Mouse (Mus musculus): ENCODE data around the gene Ak6.

Ak6 gene

DNA sequence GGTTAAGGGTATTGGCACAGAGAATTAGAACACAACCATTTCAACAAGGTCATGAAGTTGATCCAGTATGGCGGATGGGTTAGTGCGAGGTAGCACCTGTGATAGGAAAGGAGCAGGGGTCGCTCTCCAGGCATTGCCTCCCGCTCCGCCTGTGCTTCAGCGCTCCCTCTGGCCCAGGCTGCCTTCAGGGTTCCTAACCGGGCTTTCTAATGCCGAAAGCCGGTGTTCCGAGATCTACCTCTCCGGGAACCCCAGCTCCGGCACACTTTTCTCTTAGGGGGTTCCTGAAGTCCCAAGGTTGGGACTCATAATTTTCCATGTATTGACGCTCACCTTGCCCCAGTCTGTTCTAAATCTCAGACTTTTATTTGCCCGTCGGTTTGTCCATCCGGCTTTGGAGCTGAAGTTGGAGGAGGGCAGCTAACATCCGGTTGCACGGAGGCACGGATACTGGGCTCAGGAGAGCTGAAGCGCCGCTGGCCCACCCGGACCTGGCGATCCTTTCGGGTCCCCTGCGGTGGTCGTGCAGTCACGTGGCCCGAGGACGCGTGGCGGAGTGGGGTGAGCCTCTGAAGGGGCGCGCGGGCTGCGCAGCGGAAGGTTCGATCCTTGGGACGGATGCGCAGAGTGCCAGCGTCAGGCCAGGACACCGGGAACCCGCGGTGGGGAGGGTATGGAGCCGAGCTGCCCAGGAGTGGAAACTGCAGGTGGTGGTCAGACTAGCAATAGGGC is 18.7 kb downstream of the Ak6 start, which contains the start of gene Ccdc125:
TSS of gene Ccdc125 (plus strand) at position 427 of the 732 bp plus-strand sequence.
- peak; percentile 59 for DNase-seq (ENCODE audit: low spot score)

DNA sequence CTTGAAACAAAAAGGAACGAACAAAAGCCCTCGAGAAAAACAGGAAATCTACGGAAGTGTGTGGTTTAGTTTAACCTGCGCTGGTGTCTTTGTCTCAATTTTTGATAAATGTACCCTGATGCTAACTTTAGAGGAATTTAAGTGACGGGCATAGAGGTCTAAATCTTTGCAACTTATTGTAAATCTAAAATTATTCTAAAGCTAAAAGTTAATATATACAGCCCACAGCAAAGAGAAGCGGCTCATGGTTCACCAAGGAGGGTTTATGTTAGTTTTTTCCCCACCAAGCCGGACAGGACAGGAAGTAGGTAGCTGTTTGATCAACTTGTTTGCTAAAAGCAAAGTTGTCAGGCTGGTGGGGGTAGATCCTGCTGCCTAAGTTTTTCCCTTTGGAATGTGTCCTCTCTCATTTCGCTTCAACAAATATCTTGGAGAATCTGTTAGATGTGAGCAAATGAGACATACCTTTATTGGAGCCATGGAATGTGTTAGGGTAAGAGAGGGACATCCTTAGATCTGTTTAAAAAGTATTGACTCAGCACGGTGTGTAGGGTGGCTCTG is 19.5 kb downstream of the Ak6 start:
- no peak for DNase-seq (ENCODE audit: low spot score)

DNA sequence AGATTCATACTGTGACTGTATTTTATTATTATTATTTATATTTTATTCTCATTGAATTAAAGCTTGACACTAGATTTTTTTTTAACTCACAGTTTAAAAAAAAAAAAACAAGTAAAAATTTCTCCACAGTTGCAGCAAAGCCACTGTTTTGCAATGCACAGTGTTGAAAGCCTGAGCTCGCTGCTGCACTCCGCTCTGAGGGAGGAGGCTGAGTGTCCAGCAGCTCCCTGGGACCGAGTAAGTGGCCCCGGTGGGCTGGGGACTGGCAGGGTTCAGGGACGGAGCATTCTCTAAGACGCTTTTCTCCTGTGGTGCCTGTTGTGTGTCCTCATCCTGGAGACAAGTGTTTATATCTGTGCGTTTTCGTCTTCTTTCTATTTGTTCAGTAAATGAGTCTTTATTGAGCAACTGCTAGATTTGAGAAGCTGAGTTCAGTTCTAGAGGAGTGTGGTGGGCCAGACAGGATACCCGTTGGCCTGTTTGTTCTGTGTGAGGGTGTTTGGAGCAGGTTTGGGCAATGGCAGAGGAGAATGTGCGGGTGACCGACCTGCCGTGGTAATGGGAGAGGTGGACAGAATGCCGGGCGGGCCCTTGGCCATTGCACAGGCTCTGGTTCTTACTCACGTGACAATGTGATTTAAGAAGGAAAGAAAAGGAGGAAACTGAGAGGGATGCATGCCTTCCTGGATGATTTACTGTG is 25.3 kb downstream of the Ak6 start:
- no peak for DNase-seq (ENCODE audit: low spot score)

DNA sequence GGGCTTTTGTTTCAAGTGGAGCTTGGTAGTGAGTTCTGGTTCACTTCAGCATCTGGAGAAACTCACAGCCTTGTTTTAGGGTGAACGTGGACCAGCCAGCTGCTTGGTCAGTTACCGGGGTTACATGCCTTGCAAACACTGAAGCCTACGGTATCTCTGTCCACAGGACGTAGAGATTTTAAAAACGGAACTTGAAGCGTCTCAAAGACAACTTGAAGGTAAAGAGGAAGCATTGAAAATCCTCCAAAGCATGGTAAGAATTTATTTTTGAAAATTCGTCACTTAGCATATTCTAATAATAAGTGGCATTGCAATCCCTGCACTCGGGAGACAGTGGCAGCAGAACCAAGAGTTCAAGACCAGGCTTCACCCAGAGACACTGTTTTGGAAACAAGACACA is 30.8 kb downstream of the Ak6 start:
- DNase-seq (ENCODE audit: low spot score): no peak

DNA sequence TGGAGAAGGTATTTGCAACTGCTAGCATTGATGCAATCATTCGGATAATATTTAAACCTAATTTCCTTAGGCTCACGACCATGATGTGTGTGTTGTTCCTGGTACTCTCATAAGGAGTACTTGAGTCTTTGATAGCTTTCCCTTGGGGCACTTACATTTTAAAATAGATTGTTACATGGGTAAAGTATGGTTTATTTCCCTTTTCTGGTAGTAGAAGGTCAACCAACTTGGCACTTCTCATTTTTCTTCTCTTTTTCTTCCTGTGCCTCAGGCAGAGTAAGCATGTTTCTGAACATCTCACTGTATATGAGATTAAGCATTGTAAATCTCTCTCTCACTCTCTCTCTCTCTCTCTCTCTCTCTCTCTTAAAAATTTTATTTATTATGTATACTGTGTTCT is 32.1 kb downstream of the Ak6 start:
- DNase-seq (ENCODE audit: low spot score): no peak

DNA sequence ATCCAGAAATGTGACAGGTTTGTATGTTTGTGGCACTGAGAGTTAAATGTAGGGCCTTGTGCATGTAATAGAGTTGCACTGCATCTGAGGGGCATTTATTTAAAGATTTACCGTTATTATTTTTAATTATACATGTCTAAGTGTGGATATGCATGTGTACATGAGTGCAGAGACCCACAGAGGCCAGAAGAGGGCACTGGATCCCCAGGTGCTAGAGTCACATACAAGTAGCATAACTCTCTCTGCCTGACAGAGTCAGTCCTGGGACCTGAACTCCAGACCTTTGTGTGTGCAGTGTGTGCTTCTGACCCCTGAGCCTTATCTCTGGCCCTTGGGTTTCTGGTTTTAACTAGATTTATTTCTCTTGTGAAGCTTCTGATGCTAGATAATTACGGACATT is 33.6 kb downstream of the Ak6 start:
- DNase-seq (ENCODE audit: low spot score): no peak

DNA sequence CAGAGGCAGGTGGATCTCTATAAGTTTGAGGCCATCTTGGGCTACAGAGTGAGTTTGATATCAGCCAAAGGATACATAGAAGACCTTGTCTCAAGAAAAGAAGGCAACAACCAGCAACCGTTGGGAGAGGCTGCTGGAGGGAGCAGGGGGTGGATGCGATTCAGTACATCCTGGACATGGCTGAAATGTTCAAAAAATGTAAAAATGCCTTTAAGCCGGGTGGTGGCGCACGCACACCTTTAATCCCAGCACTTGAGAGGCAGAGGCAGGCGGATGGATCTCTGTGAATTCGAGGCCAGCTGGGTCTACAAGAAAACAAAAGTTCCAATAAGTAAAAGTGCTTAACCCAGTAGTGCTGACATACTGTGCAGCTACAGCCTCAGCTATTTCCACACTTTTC is 36.7 kb downstream of the Ak6 start:
- DNase-seq (ENCODE audit: low spot score): no peak

DNA sequence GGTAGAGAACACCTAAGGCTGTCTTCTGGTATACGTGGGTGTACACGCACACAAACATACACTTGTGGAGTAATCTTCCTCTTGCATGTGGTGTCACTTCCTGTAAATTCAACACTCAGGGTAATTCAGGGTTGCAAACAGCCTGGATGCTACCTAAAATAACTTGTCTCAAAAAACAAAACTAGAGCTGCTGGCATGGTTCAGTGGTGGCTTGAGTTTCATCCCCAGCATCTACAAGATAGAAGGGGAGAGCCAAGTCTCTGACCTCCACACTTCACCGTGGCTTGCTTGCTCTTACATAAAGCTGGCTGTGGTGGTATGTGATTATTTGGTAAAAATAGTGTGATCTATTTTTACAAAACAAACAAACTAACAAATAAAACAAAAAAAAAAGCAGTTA is 46.8 kb downstream of the Ak6 start:
- no peak for DNase-seq (ENCODE audit: low spot score)

DNA sequence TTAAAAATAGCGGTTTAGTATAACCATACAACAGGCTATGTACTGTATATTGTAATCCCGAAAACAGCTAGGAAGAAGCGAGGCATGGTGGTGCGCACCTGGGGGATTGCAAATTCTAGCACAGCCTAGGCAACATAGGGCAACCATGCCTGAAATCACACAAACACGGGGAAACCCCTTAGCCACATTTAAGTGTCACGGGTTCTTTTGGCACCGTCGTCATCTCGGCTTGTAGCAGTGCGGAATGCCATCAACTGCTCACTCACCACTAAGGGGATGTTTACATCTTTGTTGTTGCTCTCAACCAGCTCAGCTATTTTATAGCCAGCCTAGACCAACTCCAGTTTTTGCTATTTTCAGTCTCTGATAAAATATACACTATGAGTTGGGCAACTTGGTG is 48.1 kb downstream of the Ak6 start:
- no peak for DNase-seq (ENCODE audit: low spot score)

DNA sequence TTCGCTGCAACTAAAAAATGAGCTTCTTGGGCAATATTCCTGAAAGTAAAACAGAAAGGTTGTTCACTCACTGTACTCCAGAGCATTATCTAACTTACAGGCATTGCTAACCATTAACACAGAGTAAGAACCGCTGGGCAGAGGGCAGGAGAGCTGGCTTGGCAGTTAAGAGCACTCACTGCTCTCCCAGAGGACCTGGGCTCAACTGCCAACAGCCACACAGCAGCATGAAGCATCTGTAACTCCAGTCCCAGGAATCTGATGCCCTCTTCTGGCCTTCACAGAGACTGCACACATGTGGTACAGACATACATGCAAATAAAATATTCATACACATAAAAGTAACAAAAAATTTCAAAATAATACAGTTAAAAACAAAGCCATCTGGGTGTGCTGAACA is 52.7 kb downstream of the Ak6 start:
- no peak for DNase-seq (ENCODE audit: low spot score)

DNA sequence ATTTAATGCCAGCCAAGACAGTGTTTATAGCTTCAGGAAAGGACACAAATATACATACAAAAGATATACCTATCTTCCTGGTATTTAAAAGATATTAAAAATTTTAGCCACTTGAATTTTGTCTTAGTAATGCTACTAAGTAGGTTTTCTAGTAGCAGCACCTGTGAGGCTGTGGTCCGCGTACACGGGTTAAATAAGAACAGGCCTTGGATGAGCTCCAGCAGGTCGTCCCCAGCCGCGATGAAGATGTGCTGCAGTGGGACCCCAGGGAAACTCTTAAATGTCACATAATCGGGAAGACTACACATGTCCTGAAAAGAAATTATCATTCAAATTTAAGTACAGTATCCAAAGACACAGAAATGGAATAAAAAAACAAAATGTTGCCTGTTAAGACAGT is 55.4 kb downstream of the Ak6 start:
- no peak for DNase-seq (ENCODE audit: low spot score)

DNA sequence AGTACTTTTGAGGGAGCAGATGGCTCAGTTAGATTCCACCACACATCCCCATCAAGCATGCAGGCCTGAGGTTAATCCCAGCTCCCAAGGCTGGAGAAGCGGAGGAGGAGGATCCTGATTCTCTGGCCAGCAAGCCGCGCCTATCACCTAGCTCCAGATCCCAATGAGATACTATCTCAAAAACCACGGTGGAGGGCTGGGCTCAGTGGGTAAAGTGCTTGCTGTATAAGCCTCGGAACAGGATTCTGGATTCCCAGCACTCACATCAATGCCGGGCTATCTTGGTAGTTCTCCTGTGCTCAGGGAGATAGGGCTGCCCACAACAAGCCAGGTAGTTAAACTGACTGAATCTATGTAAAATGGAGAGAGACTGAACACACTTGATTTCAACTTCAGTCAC is 64.7 kb downstream of the Ak6 start:
- no peak for DNase-seq (ENCODE audit: low spot score)
